Mouse (Mus musculus): ENCODE measurements around the gene Akap6. TPM values are rescaled to one million over a fixed set of nuclear protein-coding genes. Genes with fewer than 3 reads are reported as not detected.

The Akap6 gene
- polyA plus RNA-seq, 1 experiment: 26.0 TPM

DNA sequence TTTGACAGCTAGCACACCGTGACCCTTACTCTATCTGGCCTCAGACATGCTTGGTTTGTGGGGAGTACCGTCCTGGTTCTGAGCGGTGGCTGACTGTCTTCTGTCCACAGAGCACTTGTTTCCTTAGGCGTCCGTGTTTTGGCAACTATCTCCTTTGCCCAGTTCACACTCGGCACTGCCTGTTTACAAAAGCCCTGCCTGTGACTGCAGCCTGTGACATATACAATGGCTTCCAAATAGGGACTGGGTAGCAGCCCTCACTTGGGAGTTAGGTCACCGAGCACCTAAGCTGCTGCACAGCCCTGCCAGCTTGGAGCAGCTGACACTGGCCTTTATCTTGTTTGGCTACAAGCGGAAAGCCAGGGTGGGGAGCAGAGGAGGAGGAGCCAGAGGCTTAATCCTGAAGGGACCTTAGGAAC is 91.2 kb downstream of the Akap6 start:
- TF ChIP-seq POLR2A (IDR thresholded peaks at IDR 0.05; ENCODE audit: borderline replicate concordance, extremely low read depth, insufficient read depth, insufficient read length, poor library complexity, severe bottlenecking): no peak
- TF ChIP-seq CTCF (IDR thresholded peaks at IDR 0.05; ENCODE audit: borderline replicate concordance, extremely low read depth, insufficient read depth, insufficient read length): no peak
- peak; percentile 79 for DNase-seq (ENCODE audit: low read depth)

DNA sequence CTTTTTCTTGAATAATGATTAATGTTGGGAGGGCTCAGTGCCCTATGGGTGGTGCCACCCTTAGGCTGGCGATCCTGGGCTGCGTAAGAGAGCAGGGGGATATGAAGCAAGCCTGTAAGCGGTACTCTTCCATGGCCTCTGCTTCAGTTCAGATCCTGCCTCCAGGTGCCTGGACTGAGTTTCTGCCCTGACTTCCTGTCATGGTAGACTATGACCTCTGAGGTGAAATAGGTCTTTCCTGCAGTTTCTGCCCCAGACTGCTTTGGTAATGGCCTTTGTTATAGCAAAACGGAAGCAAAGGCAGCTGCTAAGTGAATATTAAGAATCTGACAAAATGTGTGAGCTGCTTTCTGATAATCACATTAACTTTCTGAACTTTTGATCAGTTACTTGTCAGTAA is 94.9 kb downstream of the Akap6 start:
- TF ChIP-seq POLR2A (IDR thresholded peaks at IDR 0.05; ENCODE audit: borderline replicate concordance, extremely low read depth, insufficient read depth, insufficient read length, poor library complexity, severe bottlenecking) (no peak), CTCF (IDR thresholded peaks at IDR 0.05; ENCODE audit: borderline replicate concordance, extremely low read depth, insufficient read depth, insufficient read length) (no peak)
- no peak for DNase-seq (ENCODE audit: low read depth)

DNA sequence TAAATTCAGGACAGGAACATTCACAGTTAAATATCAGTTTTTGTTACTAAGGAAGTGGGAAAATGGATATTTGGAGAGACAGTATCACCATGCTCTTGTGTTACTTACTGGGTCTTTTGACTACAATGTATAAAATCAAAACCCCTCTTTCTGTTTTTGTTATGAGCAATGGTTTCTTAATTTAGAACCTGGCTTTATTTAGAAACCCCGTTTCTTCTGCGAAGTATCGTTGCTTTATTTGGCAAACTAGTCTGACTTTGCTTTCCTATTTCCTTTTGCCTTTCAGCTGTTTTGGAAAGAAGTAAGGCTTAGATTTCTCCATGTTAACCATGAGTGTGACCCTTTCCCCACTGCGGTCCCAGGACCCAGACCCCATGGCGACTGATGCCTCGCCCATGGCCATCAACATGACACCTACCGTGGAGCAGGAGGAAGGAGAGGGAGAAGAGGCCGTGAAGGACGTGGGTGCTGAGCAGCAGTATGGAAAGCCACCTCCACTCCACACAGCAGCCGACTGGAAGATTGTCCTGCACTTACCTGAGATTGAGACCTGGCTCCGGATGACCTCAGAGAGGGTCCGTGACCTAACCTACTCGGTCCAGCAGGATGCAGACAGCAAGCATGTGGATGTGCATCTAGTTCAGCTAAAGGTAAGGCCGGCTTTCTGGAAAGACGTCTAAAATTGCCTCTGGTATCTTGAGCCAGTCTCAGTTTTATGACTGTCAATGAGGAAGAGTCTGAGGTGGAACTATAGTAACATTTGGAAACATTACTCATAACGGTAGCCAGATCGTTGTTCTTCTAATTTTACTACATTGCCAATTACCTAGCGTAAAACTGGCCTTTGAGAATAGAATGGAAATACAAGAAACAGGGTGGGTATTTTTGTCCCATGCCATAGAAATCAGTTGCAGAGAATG is 96.6 kb downstream of the Akap6 start:
- TF ChIP-seq CTCF (IDR thresholded peaks at IDR 0.05; ENCODE audit: borderline replicate concordance, extremely low read depth, insufficient read depth, insufficient read length) (no peak), POLR2A (IDR thresholded peaks at IDR 0.05; ENCODE audit: borderline replicate concordance, extremely low read depth, insufficient read depth, insufficient read length, poor library complexity, severe bottlenecking) (no peak)
- DNase-seq (ENCODE audit: low read depth): no peak

DNA sequence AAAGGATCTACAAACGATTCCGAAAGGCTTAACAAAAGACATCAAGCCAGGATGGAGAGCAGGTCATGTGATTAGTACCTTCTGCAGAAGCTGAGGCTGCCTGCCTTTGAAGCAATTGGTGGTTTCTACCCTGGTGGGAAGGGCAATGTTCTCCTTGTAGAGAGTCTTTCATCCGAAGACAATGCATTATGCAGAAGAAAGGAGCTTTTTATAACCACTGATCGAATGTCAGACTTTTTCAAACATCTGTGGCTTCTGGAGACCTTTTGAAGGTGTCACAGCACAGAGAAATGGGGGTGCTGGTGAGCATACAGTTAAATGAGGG is 97.2 kb downstream of the Akap6 start:
- DNase-seq (ENCODE audit: low read depth): peak; percentile 67
- TF ChIP-seq CTCF (IDR thresholded peaks at IDR 0.05; ENCODE audit: borderline replicate concordance, extremely low read depth, insufficient read depth, insufficient read length): no peak
- TF ChIP-seq POLR2A (IDR thresholded peaks at IDR 0.05; ENCODE audit: borderline replicate concordance, extremely low read depth, insufficient read depth, insufficient read length, poor library complexity, severe bottlenecking): no peak

DNA sequence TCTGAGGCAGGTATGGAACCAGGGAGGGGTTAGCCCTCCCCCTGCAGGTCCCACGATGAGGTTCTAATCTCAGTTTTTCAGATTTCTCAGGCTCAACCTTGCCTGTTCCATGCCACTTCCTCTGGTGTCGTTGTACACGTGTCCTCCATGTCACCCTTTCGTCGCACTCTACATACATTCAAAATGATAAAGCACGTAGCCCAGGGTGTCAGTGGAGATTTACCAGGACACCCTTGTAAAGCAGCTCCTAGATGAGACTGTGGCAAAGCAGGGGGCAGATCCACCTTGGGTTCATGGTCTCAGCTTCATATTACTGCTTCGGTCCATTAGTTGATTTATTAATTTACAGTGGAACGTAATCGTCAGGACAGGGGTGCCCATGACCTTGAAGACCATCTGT is 100.5 kb downstream of the Akap6 start:
- TF ChIP-seq CTCF (IDR thresholded peaks at IDR 0.05; ENCODE audit: borderline replicate concordance, extremely low read depth, insufficient read depth, insufficient read length): no peak
- TF ChIP-seq POLR2A (IDR thresholded peaks at IDR 0.05; ENCODE audit: borderline replicate concordance, extremely low read depth, insufficient read depth, insufficient read length, poor library complexity, severe bottlenecking): no peak
- no peak for DNase-seq (ENCODE audit: low read depth)

DNA sequence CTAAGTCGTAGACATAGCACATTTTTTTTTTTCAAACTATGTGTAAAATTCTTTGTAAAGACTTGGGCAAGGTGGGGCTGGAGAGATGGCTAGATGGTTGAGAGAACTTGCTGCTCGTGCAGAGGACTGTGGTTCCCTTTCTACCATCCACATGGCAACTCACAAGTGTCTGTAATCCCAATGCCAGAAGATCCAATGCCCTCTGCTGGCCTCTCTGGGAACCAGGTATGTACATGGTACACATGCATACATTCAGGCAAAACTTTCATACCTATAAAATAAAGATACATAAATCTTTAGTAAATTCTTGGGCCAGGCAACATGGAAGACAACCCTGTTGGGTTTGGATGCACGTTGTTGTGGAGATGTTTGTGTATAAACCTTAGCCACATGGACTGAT is 107.1 kb downstream of the Akap6 start:
- DNase-seq (ENCODE audit: low read depth): no peak
- TF ChIP-seq POLR2A (IDR thresholded peaks at IDR 0.05; ENCODE audit: borderline replicate concordance, extremely low read depth, insufficient read depth, insufficient read length, poor library complexity, severe bottlenecking): no peak
- TF ChIP-seq CTCF (IDR thresholded peaks at IDR 0.05; ENCODE audit: borderline replicate concordance, extremely low read depth, insufficient read depth, insufficient read length): no peak

DNA sequence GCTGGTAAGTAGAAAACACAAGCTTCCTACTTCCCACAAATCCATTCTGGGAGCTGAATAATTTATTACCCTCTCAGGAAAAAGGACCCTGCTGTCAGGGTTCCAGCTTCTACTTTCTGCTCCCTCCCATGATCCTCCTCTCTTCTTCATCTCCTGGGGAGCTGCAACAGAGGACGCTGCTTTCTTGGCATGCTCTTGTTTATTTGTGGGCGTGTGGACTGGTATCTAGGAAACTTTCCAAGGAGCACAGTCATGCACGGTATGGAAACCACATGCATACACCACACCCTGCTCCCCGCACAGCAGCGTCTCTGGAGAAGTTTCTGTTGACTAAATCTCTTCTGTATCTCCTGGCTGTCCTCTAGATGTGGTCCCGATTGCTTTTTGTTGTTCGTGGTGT is 119.4 kb downstream of the Akap6 start:
- no peak for TF ChIP-seq POLR2A (IDR thresholded peaks at IDR 0.05; ENCODE audit: borderline replicate concordance, extremely low read depth, insufficient read depth, insufficient read length, poor library complexity, severe bottlenecking)
- TF ChIP-seq CTCF (IDR thresholded peaks at IDR 0.05; ENCODE audit: borderline replicate concordance, extremely low read depth, insufficient read depth, insufficient read length): no peak
- DNase-seq (ENCODE audit: low read depth): peak; percentile 71

DNA sequence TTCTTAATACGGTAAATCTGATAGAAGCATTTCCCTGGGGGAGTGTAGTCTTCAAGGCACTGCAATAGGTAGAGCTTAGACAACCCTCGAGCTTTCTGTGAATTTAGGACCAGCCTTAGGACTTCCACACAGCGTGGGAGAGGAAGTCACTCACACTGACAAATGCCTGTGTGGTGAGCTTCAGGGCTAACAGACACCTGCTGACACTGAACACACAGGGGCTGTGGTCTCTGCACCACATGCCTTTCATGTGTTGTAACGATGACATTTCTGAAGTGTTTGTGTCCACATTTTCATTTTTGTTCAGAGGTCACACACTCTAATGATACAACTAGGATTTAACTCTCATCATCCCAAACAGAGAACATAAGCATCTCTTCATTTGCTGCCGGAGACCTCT is 125.6 kb downstream of the Akap6 start:
- TF ChIP-seq CTCF (IDR thresholded peaks at IDR 0.05; ENCODE audit: borderline replicate concordance, extremely low read depth, insufficient read depth, insufficient read length) (no peak), POLR2A (IDR thresholded peaks at IDR 0.05; ENCODE audit: borderline replicate concordance, extremely low read depth, insufficient read depth, insufficient read length, poor library complexity, severe bottlenecking) (no peak)

DNA sequence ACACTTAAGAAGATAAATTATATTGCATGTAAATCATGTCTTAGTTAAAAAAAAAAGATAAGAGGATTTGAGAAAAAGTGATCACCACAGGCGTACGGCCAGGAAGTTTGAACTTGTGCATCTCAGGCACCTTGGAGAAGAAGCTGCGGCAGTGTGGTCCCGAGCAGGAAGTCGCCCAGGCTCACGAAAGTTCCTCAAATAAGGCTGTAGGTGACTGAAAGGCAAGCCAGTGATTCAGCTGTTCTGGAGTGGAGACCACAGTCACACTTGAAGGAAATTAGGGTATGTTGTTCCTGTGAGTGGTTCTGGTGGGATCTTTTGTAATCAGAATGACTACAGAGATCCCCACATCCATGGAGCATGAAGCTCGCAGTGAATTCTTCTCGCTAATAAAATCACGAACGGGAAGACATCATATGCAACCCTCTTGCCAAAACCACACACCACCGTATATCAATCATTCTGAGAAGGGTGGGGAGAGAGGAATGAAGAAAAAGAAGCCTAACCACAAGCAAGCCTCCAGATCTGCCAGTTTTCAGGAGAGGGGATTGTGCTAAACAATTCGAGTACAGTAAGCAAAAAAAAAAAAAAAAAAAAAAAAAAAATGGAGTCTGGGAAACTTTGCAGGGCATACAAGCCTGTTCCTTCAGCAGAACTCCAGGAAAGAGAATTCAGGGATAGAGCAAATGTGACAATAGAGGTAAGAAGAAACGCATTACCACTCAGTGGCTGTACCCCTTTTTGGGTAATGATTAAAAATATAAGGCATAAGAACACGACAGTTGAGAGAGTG is 130.0 kb downstream of the Akap6 start:
- DNase-seq (ENCODE audit: low read depth): no peak
- no peak for TF ChIP-seq POLR2A (IDR thresholded peaks at IDR 0.05; ENCODE audit: borderline replicate concordance, extremely low read depth, insufficient read depth, insufficient read length, poor library complexity, severe bottlenecking)
- no peak for TF ChIP-seq CTCF (IDR thresholded peaks at IDR 0.05; ENCODE audit: borderline replicate concordance, extremely low read depth, insufficient read depth, insufficient read length)

More for the DNA sequence above, 125.6 kb downstream of the Akap6 start:
- DNase-seq (ENCODE audit: low read depth): no peak

DNA sequence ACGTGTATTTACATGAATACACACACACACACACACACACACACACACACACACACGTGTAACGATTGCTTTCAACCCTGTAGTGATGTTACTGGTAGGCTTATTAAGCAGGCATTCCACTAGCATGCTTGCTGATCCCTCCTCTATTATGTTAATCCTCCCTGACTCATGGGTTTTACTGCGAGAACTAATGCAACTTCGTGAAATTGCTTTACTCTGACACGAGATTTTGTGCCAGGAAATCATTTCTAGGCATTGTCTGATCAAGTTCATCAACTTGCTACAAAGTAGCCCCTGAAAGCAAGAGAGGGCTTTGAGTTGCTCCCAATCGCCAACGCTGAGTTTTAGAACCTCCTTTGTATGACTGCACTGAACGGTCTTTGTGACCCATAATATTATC is 132.6 kb downstream of the Akap6 start:
- peak; percentile 67 for DNase-seq (ENCODE audit: low read depth)
- no peak for TF ChIP-seq CTCF (IDR thresholded peaks at IDR 0.05; ENCODE audit: borderline replicate concordance, extremely low read depth, insufficient read depth, insufficient read length)
- TF ChIP-seq POLR2A (IDR thresholded peaks at IDR 0.05; ENCODE audit: borderline replicate concordance, extremely low read depth, insufficient read depth, insufficient read length, poor library complexity, severe bottlenecking): no peak

DNA sequence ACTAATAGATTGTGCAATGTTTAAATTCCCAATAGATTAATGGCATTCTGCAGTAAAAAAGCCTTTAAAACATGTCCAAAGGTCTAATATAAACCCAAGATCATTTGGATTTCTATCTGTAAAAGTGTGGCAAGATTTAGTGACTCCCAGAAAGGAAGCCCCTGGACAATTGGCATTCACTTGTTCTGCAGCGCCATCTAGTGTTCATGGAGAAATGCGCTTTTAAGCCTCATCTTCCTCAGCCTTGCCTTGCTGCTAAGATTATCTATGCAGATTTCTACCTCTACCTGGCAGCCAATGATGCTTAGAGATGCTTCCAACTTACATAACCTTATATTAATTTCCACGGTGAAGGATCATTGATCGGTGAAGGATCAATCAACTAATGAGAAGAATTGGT is 133.0 kb downstream of the Akap6 start:
- TF ChIP-seq POLR2A (IDR thresholded peaks at IDR 0.05; ENCODE audit: borderline replicate concordance, extremely low read depth, insufficient read depth, insufficient read length, poor library complexity, severe bottlenecking): no peak
- peak; percentile 85; the same call in 1 of the 2 replicates for TF ChIP-seq CTCF (IDR thresholded peaks at IDR 0.05; ENCODE audit: borderline replicate concordance, extremely low read depth, insufficient read depth, insufficient read length)
- peak; percentile 94 for DNase-seq (ENCODE audit: low read depth)
